Mouse (Mus musculus): ENCODE measurements at regions not wholly inside any gene's neighbourhood (a gene's known extent, or its start where the extent isn't known, plus 50 kb on each side); places are given as distances from the start of the nearest gene placed in this dataset.

- no peak for DNase-seq (ENCODE audit: low spot score in 2 of 2)
These were observed 154.6 kb upstream of the Mvb12b start for GRCm38 (mm10) chr2:34042336-34042735.

DNA sequence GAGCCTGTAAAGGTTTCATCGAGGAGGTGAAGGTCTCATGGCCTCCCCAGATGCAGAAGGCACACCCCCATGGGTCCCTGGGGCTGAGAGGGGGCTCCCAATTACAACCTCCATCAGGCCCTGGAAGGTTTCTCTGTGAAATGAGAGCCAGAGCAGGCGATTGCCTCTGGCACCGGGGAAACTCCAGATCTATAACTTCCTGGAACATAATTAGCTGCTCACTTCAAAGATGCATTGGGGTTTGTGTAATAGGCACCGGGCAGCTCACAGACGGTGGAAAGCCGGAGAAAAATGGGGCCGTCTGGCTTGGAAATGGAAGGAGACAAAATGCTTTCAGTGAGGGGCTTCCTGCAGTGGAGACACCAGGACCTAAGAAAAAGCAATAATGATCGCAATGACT is 151.2 kb upstream of the Mvb12b start:
- DNase-seq (ENCODE audit: low spot score in 2 of 2) = no peak

DNA sequence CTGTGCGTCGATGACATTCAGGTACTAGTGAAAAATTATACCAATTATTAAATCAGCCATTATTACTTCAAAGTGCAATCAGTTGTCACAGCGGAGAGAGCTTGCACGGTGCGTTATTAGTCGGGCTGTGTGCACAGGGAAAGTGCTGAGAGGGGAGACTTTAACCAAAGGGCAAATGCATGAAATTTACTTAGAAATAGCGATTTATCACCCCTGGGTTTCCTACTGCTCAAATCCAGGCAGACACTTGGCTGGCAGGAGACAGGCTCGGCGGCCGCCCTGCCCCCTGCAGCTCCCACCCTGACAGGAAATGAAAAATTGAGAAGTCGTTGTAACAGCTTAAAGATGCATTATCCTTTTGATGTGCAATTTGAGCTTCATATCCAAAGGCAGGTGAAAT is 145.5 kb upstream of the Mvb12b start:
- no peak for DNase-seq (ENCODE audit: low spot score in 2 of 2)

GRCm38 (mm10) chr2:34031421-34031820 is 143.7 kb upstream of the Mvb12b start:
- DNase-seq (ENCODE audit: low spot score in 2 of 2) = no peak

DNA sequence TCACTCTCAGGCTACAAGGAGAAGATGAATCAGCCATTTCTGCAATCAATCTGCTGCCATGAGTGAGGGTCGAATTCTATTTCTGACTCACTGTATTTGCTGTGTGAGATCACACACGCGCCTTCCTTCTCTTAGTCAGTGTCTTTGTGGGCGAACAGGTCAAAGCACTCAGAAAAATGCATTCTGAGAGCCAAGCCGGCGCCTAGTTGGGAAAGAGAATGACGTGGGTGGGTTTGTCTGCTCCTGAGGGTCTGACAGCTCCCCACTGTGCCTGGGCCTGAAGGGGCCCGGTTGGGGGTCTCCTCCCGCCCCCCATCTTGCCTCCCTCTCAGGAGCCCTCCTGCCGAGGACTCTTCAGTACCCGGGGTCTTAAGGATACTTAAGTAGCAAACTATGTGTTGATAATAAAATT is 143.3 kb upstream of the Mvb12b start:
- no peak for DNase-seq (ENCODE audit: low spot score in 2 of 2)

- DNase-seq (ENCODE audit: low spot score in 2 of 2) = no peak
These were observed 139.7 kb upstream of the Mvb12b start for GRCm38 (mm10) chr2:34027445-34027844.

GRCm38 (mm10) chr2:34026566-34027360 is 139.0 kb upstream of the Mvb12b start:
- DNase-seq (ENCODE audit: low spot score in 2 of 2) = no peak

GRCm38 (mm10) chr2:34025715-34026360 is 138.1 kb upstream of the Mvb12b start:
- DNase-seq (ENCODE audit: low spot score in 2 of 2) = peak in 1 of 2 experiments; percentile 45

GRCm38 (mm10) chr2:34017142-34017453 is 129.4 kb upstream of the Mvb12b start:
- DNase-seq (ENCODE audit: low spot score in 2 of 2) = no peak

DNA sequence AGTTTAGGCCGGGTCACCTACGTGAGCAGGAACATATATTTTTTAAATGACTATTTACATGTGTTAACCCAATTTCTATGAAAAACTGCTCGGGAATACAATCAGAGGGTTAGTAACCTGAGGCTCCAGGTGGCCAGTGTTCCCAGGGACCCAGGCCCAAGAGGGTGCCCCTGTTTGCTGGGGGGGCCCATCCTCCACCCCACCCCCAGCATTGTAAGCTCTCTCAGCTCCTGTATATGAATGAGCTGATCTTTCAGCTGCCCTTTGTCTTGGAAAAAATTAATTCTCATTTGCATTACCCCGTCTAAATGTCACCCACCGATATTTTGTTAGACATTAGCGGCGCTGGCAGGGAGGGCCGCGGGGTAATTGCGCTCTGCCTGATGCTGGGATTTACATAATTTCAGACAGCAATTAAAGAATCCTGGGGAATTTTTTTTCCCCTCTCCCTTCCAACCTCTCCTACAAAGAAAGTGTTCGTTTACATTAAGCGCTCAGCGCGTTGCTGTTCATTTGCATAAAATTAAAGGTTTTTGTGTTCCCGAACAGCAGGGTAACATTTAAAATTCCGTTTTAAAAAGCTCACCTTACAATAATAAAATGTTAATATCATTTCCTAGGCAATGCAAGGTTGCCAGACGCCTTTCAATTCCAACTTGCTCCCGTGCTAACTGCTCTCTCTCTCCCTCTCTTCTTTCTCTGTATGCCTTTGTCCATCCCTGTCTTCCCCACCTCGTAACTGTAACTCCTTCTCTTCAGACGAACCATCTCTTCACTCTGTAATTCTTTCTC is 128.8 kb upstream of the Mvb12b start:
- no peak for DNase-seq (ENCODE audit: low spot score in 2 of 2)

DNA sequence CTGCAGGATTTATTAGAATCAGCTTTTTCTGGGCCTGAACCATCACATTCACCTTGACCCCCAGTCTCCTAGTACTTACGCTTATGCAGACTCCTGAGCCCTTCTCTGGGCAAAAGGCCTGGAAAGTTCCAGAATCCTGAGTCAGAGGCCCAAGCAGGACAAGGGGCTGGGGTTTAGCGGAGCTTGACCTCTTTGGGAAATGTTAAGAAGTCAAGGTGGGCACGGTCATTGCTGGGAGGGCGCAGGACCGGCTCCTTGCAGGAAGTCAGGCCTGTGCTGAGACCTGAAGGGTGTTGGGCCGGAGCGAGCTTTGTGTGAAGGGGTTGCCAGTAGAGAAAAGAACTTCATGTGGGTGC is 127.9 kb upstream of the Mvb12b start:
- DNase-seq (ENCODE audit: low spot score in 2 of 2) = no peak

DNA sequence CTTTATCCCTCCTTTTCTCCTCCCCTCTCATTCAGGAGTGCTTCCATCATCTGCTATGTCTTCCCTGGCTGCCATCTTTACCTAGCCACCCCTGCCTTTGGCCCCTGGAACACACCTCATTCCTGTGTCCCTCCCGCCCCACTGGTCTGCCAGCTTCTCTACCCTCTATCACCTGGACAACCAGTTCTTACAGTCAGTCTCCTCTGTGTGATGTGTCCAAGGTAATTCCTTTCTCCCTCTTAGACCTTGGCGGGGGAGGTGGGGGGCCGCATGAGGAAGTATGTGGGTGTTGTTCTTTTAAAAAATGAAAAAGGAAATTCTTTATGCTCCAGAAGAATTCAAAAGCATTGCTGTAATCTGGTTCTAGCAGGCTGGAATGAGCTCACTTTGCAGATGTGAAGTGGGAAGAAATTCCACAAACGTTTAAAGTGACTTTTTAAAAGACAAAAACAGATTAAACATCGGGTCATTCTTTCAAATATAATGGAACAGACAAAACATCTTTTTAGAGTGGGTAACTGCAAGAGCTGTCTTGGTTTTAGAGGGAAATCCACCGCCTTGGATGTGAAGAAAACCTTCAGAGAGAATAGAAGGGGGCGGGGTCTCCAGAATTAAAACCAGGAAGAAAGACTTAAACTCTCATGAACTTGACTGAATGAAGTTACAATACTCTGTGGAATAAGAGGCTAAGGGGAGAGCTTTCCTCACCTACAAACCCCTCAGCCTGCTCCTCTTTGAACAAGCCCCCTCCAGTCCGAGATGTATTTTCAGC is 127.3 kb upstream of the Mvb12b start:
- no peak for DNase-seq (ENCODE audit: low spot score in 2 of 2)

- DNase-seq (ENCODE audit: low spot score in 2 of 2) = no peak
These were observed 122.4 kb upstream of the Mvb12b start for GRCm38 (mm10) chr2:34010166-34010565.

DNA sequence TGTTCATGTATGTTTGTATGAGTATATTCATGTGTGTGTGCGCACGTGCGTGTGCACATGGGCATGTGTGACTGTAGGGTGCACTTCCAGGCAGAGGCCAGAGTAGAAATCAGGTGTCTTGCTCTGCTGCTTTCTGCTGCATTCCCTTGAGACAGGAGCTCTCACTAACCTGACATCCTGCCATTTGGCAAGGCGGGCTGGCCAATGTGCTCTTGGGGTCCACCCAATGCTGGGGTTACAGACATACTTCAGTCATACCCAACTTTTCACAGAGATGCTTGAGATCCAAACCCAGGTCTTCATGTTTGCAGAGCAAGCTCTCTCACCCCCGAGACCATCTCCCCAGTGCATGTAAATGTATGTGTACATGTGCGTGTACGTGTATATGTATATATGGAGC is 120.2 kb upstream of the Mvb12b start:
- DNase-seq (ENCODE audit: low spot score in 2 of 2) = no peak

DNA sequence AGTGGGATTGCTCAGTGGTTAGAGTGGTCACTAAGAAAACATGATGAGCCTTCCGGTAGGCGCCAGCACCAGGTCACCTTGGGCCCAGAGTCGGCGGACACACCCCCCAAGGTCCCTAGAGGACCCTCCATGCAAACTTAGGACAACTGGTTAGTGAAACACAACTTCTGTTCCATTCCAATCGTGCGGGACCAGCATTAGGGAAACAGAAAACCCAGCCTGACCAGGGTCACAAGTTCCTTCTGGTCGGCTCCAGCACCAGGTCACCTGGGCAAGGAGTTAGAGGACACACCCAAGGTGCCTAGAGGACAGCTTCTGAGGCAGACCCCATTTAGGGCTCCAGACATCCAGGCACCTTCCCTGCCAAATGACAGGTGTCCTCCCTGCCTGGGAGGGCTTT is 109.4 kb upstream of the Mvb12b start:
- no peak for DNase-seq (ENCODE audit: low spot score in 2 of 2)

DNA sequence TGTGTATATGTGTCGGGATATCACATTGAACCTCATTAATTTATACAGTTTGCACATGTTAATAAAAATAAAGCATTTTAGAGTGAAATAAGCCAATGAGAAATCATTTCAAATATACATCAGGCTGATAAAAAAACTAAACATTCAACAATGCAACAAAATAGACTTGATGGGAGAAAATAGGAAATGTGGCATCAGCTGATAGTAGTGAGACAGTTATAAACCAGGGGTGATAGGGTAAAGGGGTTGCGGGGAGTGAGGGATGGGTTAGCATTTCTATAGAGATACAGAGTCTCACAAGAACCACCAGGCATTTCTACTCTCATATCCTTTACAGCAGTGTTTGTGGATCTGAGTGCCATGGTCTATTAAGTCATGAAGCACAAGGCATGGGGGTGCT is 108.6 kb upstream of the Mvb12b start:
- DNase-seq (ENCODE audit: low spot score in 2 of 2) = no peak

DNA sequence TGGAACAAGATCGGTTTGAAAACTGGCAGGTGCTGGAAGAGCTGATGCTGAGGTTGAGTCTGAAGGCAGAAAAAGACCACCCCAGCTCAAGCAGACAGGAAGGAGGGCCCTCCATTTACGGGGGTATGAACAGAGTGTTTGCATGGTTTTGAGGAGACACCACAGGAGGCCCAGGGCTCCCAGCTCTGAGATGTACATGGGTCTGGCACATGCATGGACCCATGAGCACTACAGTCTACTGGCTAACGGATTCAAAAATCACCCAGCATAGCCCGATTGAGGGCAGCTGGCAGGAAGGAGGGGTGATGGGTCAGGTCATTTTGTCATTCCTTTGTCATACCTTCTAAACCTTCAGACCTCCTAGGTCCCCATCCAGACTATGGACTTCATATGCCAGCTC is 103.6 kb upstream of the Mvb12b start:
- no peak for DNase-seq (ENCODE audit: low spot score in 2 of 2)

DNA sequence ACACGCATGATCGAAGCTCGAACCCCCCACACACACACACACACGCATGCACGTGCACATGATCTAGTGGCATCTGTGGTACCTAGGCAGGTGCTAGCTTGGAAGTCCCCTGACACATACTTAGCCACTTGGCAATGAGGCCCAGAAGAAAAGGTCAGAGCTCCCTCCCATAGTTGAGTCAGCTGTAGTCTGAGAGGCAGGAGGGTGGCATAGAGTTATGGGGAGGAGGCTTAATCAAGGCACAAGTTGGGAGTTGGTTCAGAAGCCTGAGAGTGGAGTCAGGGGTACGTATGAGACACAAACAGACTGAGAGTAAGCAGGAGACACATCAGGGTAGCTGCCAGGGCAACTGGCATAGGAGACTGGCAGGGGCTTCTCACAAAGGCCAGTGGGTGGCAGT is 103.0 kb upstream of the Mvb12b start:
- no peak for DNase-seq (ENCODE audit: low spot score in 2 of 2)

DNA sequence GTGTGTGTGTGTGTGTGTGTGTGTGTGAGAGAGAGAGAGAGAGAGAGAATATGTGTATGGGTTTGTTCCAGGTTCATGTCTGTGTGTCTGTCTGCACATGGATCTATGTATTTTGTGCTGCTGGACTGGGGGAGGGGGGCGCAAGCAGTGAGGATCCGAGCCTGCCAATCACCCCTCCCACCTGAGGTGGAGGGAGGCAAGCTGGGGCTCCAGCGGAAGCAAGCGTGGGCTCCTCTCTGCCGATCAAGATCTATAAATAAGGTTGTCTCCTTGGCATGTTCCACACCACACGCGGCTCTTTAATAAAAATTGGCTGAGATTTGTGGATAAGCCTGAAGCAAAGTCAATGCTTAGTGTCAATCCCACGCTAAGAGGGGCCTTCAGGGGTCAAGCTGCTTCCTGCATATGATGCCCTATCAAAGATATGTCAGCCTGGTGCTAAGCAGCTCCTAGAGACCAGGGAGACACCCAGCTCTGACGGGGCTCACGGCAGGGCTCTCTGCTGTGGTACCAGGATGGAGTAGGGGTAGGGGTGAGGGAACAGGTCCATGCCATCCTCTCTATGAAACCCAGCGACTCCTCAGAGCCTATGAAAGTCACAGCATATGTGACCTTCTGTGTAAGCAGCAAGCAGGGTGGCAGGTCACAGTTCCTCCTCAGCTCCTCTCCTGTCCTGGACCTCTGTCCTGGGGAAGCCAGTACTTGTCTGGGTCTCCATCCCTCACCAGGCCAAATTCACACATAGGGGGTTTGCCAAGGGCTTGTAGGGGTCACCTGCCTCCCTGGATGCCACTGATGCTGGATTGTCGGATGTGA is 102.0 kb upstream of the Mvb12b start:
- DNase-seq (ENCODE audit: low spot score in 2 of 2) = peak in 1 of 2 experiments; percentile 38

DNA sequence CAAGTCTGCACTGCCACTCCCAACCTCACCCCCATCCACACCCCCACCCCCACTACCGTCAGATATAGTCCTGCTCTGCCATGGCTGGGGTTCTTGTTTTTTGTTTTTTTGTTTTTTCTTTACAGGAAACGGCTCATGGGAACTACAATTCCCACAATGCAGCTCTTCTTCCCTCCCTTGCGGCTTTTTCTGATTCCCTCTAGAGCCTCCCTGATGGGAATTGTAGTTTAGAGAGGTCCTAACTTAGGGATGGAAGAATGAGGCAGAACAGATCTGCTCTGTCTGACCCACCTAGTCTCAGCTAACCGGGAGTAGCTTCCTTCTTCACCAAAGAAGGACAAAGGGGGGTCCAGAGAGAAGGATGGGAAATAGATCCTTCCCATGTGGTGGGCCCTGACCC is 98.7 kb upstream of the Mvb12b start:
- peak in 1 of 2 experiments; percentile 64 for DNase-seq (ENCODE audit: low spot score in 2 of 2)

DNA sequence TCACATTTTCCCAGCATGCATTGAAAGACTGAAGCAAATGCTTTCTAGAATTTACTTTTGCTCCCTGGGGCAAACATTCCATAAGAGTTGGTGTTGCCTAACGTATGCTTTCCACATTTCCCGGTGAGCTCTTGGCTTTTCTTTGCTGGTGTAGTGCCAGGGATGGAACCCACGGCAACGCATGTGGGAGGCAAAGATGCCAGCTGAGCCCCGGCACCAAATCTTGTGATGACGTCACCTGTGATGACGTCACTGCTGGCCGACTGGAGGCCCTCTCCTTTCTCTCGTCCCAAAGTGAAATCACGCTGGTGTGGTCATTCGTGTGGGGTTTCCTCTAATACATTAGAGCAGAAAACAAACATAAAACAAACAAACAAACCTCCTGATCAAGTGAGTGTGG is 97.6 kb upstream of the Mvb12b start:
- no peak for DNase-seq (ENCODE audit: low spot score in 2 of 2)

All from frontal cortex, postnatal 36 days (tissue).